Mouse (Mus musculus) heart, postnatal 0 days (tissue): ENCODE results near the gene Hist1h2aa.

ENCODE experiments used
- CTCF ChIP-seq: IDR thresholded peaks from 2 replicates; pipeline ENCODE4 v1.5.1; 2016; ENCODE audit warnings: antibody characterized with exemption, control low read depth, low read depth
- EP300 ChIP-seq: IDR thresholded peaks from 2 replicates; pipeline ENCODE4 v1.6.1; 2016; ENCODE audit warnings: antibody characterized with exemption, low read depth

DNA sequence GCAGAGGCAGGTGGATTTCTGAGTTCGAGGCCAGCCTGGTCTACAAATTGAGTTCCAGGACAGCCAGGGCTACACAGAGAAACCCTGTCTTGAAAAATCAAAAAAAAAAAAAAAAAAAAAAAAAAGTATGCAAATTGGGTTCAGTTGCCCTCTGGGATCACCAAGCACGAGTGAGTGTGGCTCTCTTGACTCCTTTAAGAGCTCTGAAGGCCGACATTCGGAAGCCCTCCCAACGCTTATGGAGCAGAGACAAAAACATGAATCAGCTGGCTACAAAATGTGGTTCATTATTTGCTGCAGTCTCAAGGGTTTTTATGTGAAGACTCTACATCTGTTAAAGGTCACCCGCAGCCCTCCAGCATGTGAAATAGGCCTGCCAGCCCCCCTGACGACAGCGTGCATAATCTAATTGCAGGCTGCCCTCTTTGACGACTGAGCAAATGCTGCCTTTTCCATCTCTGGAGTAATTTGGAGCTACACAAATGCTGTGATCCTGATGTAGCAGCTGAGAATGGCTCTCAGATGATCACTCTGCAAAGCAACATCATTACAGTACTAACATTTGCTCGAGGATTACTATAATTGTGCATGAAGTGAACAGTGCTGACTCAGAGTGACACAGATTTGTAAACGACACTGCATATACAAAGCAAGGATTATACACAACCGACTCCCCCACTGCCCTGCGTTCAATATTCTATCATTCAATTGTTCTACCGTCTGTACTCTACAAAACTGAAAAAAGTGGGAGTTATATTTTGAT, 15.4 kb downstream of the Hist1h2aa start:
- no peak for TF ChIP-seq CTCF
- TF ChIP-seq EP300, result no peak
